Mouse (Mus musculus): Measurements from ENCODE around the gene Sspn. TPM values are rescaled to one million over a fixed set of nuclear protein-coding genes. Genes with fewer than 3 reads are reported as not detected.

Gene Sspn
- polyA plus RNA-seq, 1 experiment, result 2.2 TPM

- no peak for DNase-seq (ENCODE audit: low read depth)
- TF ChIP-seq POLR2A (IDR thresholded peaks at IDR 0.05; ENCODE audit: borderline replicate concordance, extremely low read depth, insufficient read depth, insufficient read length, poor library complexity, severe bottlenecking), result no peak
- no peak for TF ChIP-seq CTCF (IDR thresholded peaks at IDR 0.05; ENCODE audit: borderline replicate concordance, extremely low read depth, insufficient read depth, insufficient read length)
These were observed 73.9 kb downstream of the Sspn start for GRCm38 (mm10) chr6:146005129-146005886.

GRCm38 (mm10) chr6:146005935-146006564 is 74.6 kb downstream of the Sspn start:
- TF ChIP-seq CTCF (IDR thresholded peaks at IDR 0.05; ENCODE audit: borderline replicate concordance, extremely low read depth, insufficient read depth, insufficient read length) (no peak), POLR2A (IDR thresholded peaks at IDR 0.05; ENCODE audit: borderline replicate concordance, extremely low read depth, insufficient read depth, insufficient read length, poor library complexity, severe bottlenecking) (no peak)
- DNase-seq (ENCODE audit: low read depth), result peak; percentile 8

GRCm38 (mm10) chr6:146006753-146007152 is 75.3 kb downstream of the Sspn start:
- DNase-seq (ENCODE audit: low read depth), result no peak
- TF ChIP-seq CTCF (IDR thresholded peaks at IDR 0.05; ENCODE audit: borderline replicate concordance, extremely low read depth, insufficient read depth, insufficient read length), result no peak

- DNase-seq (ENCODE audit: low read depth), result peak; percentile 64
- no peak for TF ChIP-seq POLR2A (IDR thresholded peaks at IDR 0.05; ENCODE audit: borderline replicate concordance, extremely low read depth, insufficient read depth, insufficient read length, poor library complexity, severe bottlenecking)
- TF ChIP-seq CTCF (IDR thresholded peaks at IDR 0.05; ENCODE audit: borderline replicate concordance, extremely low read depth, insufficient read depth, insufficient read length), result peak; percentile 37; the same call in 1 of the 2 replicates
These were observed 77.1 kb downstream of the Sspn start for GRCm38 (mm10) chr6:146008450-146008981.

- DNase-seq (ENCODE audit: low read depth), result no peak
- TF ChIP-seq POLR2A (IDR thresholded peaks at IDR 0.05; ENCODE audit: borderline replicate concordance, extremely low read depth, insufficient read depth, insufficient read length, poor library complexity, severe bottlenecking), result no peak
- no peak for TF ChIP-seq CTCF (IDR thresholded peaks at IDR 0.05; ENCODE audit: borderline replicate concordance, extremely low read depth, insufficient read depth, insufficient read length)
These were observed 77.9 kb downstream of the Sspn start for GRCm38 (mm10) chr6:146009163-146009915.

- TF ChIP-seq CTCF (IDR thresholded peaks at IDR 0.05; ENCODE audit: borderline replicate concordance, extremely low read depth, insufficient read depth, insufficient read length) (no peak), POLR2A (IDR thresholded peaks at IDR 0.05; ENCODE audit: borderline replicate concordance, extremely low read depth, insufficient read depth, insufficient read length, poor library complexity, severe bottlenecking) (no peak)
- DNase-seq (ENCODE audit: low read depth), result peak; percentile 61
These were observed 78.8 kb downstream of the Sspn start for GRCm38 (mm10) chr6:146010093-146010764.

GRCm38 (mm10) chr6:146014312-146014711 is 82.9 kb downstream of the Sspn start:
- DNase-seq (ENCODE audit: low read depth), result no peak

More at GRCm38 (mm10) chr6:146014312-146014711, 82.9 kb downstream of the Sspn start:
- TF ChIP-seq CTCF (IDR thresholded peaks at IDR 0.05; ENCODE audit: borderline replicate concordance, extremely low read depth, insufficient read depth, insufficient read length) (no peak), POLR2A (IDR thresholded peaks at IDR 0.05; ENCODE audit: borderline replicate concordance, extremely low read depth, insufficient read depth, insufficient read length, poor library complexity, severe bottlenecking) (no peak)

Other genes with a start within 250 kb of the Sspn start
- gene Rassf8, start 184.9 kb upstream of the Sspn start, polyA plus RNA-seq (2012; rRNA removed), result 9.3 and 15.7 TPM in 2 replicates
- gene Bhlhe41, start 66.1 kb upstream of the Sspn start, polyA plus RNA-seq (2012; rRNA removed), result 1.5 and 3.1 TPM in 2 replicates